Mouse (Mus musculus) midbrain, embryonic 11.5 days (tissue): ENCODE data around the gene Hint2. TPM values are rescaled to one million over a fixed set of nuclear protein-coding genes. Genes with fewer than 3 reads are reported as not detected.

ENCODE experiments used
- ATAC-seq: fragments of 200-750 bp; cut with Nextera tagmentation; 2 replicates; pipeline ENCODE4 v1.8.0; 2017; ENCODE audit warnings: moderate TSS enrichment, moderate library complexity; ENCODE audit not compliant: low FRiP score
- DNase-seq: peaks from one replicate; pipeline ENCODE4 v3.0.0; 2015; ENCODE audit warnings: low spot score; ENCODE audit errors: missing footprints
- H3K27ac ChIP-seq: fragments of 300-500 bp; sonication (generic); 2 replicates; pipeline ENCODE4 v1.5.1; 2014; ENCODE audit warnings: low read depth, low read length
- H3K27me3 ChIP-seq: fragments of 300-500 bp; sonication (generic); 2 replicates; pipeline ENCODE4 v1.6.1; 2014; ENCODE audit warnings: mild to moderate bottlenecking, low read length, moderate library complexity, mixed read lengths; ENCODE audit not compliant: control insufficient read depth, insufficient read depth
- H3K36me3 ChIP-seq: fragments of 300-500 bp; sonication (generic); 2 replicates; pipeline ENCODE4 v1.6.1; 2014; ENCODE audit warnings: mild to moderate bottlenecking, low read length, moderate library complexity, mixed read lengths; ENCODE audit not compliant: control insufficient read depth, insufficient read depth
- H3K4me1 ChIP-seq: fragments of 300-500 bp; sonication (generic); 2 replicates; pipeline ENCODE4 v1.6.1; 2014; ENCODE audit warnings: low read length; ENCODE audit not compliant: control insufficient read depth, insufficient read depth
- H3K4me2 ChIP-seq: fragments of 300-500 bp; sonication (generic); 2 replicates; pipeline ENCODE4 v1.6.1; 2014; ENCODE audit warnings: mild to moderate bottlenecking, moderate library complexity
- H3K4me3 ChIP-seq: fragments of 300-500 bp; sonication (generic); 2 replicates; pipeline ENCODE4 v1.5.1; 2014; ENCODE audit warnings: low read depth, low read length
- H3K9ac ChIP-seq: fragments of 300-500 bp; sonication (generic); 2 replicates; pipeline ENCODE4 v1.6.1; 2014; ENCODE audit warnings: low read length
- H3K9me3 ChIP-seq: fragments of 300-500 bp; sonication (generic); 2 replicates; pipeline ENCODE4 v1.6.1; 2016; ENCODE audit warnings: low read length; ENCODE audit not compliant: control insufficient read depth
- WGBS: fragments of 180-500 bp; shearing (Covaris S2); extraction: QIAGEN DNeasy Blood & Tissue Kit; methylation state at CpG from one replicate; pipeline ENCODE4 v1.1.7; 2014; 5-methylcytosine and 5-hydroxymethylcytosine counted together
- polyA plus RNA-seq: library from polyadenylated mRNA; unstranded; fragments of >200 nt; fragmentation: Nextera tagmentation; extraction: Ambion mirVana; gene quantifications from 2 replicates; pipeline ENCODE4 v1.2.1, GENCODE M21; 2014

Hint2 gene
- polyA plus RNA-seq, result 70.0 and 72.9 TPM in 2 replicates

DNA sequence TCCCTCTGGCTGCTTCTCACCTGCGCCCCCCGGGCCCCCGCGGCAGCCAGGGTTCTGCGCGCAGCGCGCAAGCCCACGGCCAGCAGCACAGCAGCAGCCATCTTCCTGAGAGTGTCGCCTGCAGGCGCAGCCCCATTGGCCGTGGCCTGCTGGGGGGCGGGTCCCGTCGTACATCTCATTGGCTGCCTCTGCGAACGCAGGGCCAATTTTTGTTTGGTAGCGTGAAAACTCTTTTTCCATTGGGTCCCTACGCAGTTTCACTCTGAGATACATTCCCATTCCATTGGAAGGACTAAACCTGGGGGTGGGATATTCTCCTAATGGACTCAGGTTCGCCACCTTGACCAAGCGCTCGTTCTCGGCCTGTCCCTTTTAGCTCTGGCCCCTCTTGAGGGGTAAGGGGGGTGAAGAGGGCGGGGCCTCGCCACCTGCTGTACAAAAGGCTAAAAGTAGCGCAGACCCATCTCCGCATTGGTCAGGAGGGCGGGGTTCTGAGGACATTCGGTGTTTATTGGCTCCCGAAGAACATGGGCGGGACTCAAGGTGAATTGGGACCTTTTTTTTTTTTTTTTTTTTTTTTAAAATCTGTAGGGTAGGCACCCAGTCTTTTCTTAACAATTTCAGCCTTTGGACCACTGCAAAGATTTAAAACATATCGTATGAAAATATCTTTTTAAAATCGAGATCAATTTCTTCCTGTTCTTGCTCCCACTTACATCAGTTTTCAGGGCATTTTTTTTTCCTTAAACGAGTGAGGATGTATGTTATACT lies at the start of gene Hint2:
Hint2 (minus strand) TSS at position 128 of the 771 bp plus-strand sequence.
- 0 out of 2 replicates have a peak, but pooled peaks cover 2% of the 10 kb centered on the region for H3K27me3 ChIP-seq
- peak within 1 kb of the TSS; percentile 65 for H3K4me2 ChIP-seq
- peak; percentile 97 for ATAC-seq
- peaks cover 12% of the 10 kb centered on the region for H3K4me1 ChIP-seq
- H3K9me3 ChIP-seq, result no peaks in the 10 kb centered on the region
- H3K9ac ChIP-seq, result peak within 1 kb of the TSS; percentile 85
- H3K27ac ChIP-seq, result peak within 1 kb of the TSS; percentile 85
- DNase-seq, result peak; percentile 98
- H3K36me3 ChIP-seq, result no peaks in the 10 kb centered on the region
- peak within 1 kb of the TSS; percentile 84 for H3K4me3 ChIP-seq
- WGBS, result 2% methylated on average over 33 of the region's 34 CpGs

DNA sequence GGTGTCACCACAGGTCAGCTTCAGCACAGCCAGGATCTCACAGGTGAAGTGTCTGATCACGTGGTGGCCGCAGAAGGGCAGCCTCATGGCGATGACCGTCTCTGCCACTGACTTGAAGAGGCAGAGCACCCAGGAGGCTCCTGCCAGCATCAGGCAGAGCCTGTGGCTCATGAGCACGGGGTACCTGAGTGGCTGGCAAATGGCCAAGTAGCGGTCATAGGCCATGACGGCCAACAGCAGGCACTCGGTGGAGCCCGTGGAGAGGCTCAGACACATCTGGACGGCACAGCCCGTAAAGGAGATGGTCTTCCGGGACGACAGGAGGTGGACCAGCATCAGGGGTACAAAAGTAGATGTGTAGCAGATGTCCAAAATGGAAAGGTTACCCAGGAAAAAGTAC lies 49.7 kb upstream of the Hint2 start:
- WGBS, result 89% methylated on average over 13 of the region's 13 CpGs
- no peaks in the 10 kb centered on the region for H3K27me3 ChIP-seq
- no peak overlapping the region for H3K9ac ChIP-seq
- no peak for ATAC-seq
- DNase-seq, result peak; percentile 56
- no peaks in the 10 kb centered on the region for H3K4me1 ChIP-seq
- H3K4me3 ChIP-seq, result no peak overlapping the region
- no peaks in the 10 kb centered on the region for H3K36me3 ChIP-seq
- no peaks in the 10 kb centered on the region for H3K9me3 ChIP-seq
- no peak overlapping the region for H3K27ac ChIP-seq
- no peak overlapping the region for H3K4me2 ChIP-seq

DNA sequence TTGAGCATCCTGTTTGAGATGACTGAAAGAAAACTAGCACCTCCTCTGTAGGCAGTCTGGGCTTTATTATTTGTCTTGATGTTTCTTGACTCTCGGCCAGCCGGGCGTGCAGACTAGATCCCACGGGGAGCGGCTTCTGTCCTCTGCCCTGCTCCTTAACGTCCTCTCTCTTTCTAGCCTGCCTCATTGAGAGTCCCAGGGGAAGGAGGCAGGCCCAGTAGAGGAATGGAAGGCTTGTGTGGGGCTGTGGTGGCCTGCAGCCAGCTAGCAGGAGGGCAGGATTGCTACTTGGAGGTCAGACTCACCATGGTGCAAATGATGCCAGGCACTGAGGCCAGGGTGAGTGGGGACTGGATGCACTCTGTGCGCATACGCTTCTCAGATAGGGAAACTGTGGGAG lies 47.6 kb upstream of the Hint2 start:
- DNase-seq, result no peak
- 82% methylated on average over 8 of the region's 8 CpGs for WGBS

GRCm38 (mm10) chr4:43703439-43703838 lies 47.2 kb upstream of the Hint2 start:
- ATAC-seq (no peak), DNase-seq (peak; percentile 60)
- Histone ChIP-seq H3K4me3 (no peak overlapping the region), H3K9ac (no peak overlapping the region), H3K36me3 (no peaks in the 10 kb centered on the region), H3K4me1 (no peaks in the 10 kb centered on the region), H3K27me3 (no peaks in the 10 kb centered on the region), H3K4me2 (no peak overlapping the region), H3K9me3 (no peaks in the 10 kb centered on the region), H3K27ac (no peak overlapping the region)
- 70% methylated on average over 6 of the region's 6 CpGs for WGBS

More for the DNA sequence above, 47.6 kb upstream of the Hint2 start:
- H3K4me2 ChIP-seq, result no peak overlapping the region
- no peak overlapping the region for H3K27ac ChIP-seq
- no peaks in the 10 kb centered on the region for H3K4me1 ChIP-seq
- no peaks in the 10 kb centered on the region for H3K36me3 ChIP-seq
- ATAC-seq, result no peak
- H3K27me3 ChIP-seq, result no peaks in the 10 kb centered on the region
- H3K4me3 ChIP-seq, result no peak overlapping the region
- H3K9ac ChIP-seq, result no peak overlapping the region
- H3K9me3 ChIP-seq, result no peaks in the 10 kb centered on the region

DNA sequence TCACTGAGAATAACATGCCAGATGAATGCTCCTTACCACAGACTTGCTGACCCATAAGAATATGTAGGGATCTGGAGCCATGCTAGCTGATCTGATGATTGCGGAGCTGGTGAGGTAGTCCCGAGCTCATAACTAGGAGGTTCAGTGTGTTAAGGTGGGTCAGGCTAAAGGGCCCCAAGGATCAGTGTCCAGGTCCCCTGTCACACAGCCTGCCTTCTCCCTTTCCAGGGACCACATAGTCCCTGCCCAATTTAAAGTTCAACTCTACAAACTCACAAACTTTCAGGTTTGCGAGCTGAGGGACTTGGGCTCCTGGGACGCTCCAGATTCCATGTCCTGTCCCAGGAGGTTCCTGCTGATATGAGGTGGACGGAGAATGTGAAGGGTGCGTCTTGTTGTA lies 44.4 kb upstream of the Hint2 start, which contains the start of gene Olfr70:
Olfr70 (minus strand) TSS at position 101 of the 400 bp plus-strand sequence.
- H3K4me1 ChIP-seq, result no peaks in the 10 kb centered on the region
- 94% methylated on average over 6 of the region's 6 CpGs for WGBS
- H3K27ac ChIP-seq, result no peak within 1 kb of the TSS
- no peaks in the 10 kb centered on the region for H3K9me3 ChIP-seq
- H3K4me2 ChIP-seq, result no peak within 1 kb of the TSS
- no peaks in the 10 kb centered on the region for H3K27me3 ChIP-seq
- ATAC-seq, result no peak
- DNase-seq, result peak; percentile 4
- H3K36me3 ChIP-seq, result no peaks in the 10 kb centered on the region
- no peak within 1 kb of the TSS for H3K9ac ChIP-seq
- no peak within 1 kb of the TSS for H3K4me3 ChIP-seq

DNA sequence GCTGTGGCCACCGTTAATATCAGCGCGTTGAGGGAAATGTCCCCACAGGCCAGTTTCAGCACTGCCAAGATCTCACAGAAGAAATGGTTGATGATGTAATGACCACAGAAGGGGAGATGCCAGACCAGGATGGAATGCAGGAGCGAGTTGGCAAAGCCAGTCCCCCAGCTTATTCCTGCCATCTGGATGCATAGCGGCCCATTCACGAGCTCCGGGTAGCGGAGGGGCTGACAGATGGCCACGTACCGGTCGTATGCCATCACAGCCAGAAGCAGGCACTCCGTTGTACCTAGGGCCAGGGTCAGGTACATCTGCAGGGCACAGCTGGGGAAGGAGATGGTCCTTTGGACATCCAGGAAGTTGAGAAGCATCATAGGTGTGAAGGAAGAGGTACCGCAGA lies 40.3 kb upstream of the Hint2 start:
- Histone ChIP-seq H3K4me1 (no peaks in the 10 kb centered on the region), H3K4me3 (no peak overlapping the region), H3K9ac (no peak overlapping the region), H3K27me3 (no peaks in the 10 kb centered on the region), H3K36me3 (no peaks in the 10 kb centered on the region), H3K9me3 (no peaks in the 10 kb centered on the region), H3K4me2 (no peak overlapping the region), H3K27ac (no peak overlapping the region)
- DNase-seq (peak; percentile 57), ATAC-seq (no peak)
- WGBS, result 95% methylated on average over 13 of the region's 13 CpGs

DNA sequence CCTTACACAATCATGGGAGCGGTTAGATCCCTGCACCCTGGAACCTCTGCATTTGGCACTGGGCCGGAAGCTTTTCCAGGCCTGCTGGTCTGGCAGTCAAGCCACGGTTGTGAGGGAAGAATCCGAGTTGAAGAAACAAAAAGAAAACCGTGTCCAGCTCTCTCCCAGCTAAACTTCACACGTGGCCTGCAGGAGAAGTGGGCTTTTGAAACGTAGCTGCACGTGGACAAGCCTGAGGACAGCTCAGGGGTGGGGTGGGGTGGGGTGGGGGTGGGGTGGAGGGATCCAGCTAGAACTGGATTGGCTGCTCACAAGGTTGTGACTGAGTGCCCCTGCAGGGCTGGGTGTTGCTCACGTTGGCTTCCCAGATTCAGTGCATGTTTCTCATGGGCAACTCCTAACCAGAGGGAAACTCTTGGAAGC lies 39.0 kb upstream of the Hint2 start:
- H3K4me2 ChIP-seq, result no peak overlapping the region
- H3K4me3 ChIP-seq, result no peak overlapping the region
- 37% methylated on average over 9 of the region's 9 CpGs for WGBS

DNA sequence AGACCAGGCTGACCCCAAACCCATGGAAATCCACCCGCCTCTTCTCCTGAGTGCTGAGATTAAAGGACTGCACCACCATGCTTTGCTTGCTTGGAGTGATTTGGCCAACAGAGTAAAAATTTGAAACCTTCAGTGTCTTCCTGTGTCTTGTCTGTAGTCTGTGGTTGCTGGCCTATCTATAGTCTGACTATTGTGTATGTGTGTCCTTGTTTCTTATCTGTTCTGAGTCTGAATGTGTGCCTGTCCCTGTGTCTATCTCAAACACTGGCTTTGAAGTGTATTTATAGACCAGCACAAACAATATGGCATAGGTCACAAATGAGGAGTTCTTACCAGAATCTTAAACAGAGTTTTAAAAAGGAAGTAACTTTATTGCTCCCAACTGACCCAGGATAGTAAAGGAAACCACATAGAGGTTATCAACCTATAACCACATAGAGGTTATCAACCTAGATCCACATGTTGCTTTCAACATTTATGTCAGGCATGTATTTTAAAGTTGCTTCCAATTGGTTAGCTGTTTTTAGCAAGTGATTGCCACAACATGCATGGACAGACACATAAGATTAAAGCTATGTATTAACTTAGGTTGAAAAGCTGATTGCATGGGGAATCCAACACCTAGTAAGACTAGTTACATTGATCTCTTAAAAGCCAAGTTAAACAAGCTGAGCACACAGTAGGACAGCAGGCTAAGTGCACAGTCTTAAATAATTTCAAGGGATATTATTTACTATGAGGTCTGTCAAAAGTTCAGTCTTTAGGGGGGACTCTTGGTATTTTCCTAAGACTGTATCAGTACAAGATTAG lies 38.4 kb upstream of the Hint2 start:
- Histone ChIP-seq H3K27ac (no peak overlapping the region), H3K9ac (no peak overlapping the region), H3K4me1 (no peaks in the 10 kb centered on the region), H3K36me3 (peaks cover 2% of the 10 kb centered on the region; the same call in 1 of the 2 replicates), H3K4me2 (no peak overlapping the region), H3K9me3 (no peaks in the 10 kb centered on the region), H3K27me3 (no peaks in the 10 kb centered on the region), H3K4me3 (no peak overlapping the region)
- DNase-seq (peak; percentile 51), ATAC-seq (no peak)
- WGBS, result 86% methylated on average over 1 of the region's 1 CpGs

More for the DNA sequence above, 39.0 kb upstream of the Hint2 start:
- Histone ChIP-seq H3K9me3 (no peaks in the 10 kb centered on the region), H3K36me3 (no peaks in the 10 kb centered on the region), H3K27ac (no peak overlapping the region), H3K9ac (no peak overlapping the region), H3K4me1 (no peaks in the 10 kb centered on the region), H3K27me3 (no peaks in the 10 kb centered on the region)
- no peak for ATAC-seq
- peak; percentile 75 for DNase-seq

DNA sequence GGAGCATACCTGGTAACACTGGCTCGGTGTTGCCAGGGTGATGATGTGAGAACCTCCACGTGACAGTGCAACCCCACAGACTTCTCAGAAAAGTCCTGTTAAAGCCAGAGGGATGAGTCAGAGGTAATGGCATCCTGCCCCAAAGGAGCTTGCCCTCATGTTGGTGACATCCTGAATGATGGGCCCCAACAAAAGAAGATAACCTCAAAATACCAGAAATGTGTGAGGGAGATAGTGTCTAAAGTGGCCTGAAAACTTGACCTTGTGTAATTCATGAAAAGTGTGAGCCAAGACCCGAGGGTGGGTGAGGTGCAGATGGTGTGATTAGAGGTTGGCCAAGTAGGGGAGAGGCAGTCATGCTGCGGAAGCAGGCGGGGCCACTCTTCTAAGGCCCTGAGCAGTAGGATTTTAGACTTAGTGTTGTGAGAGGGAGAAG lies 37.6 kb upstream of the Hint2 start:
- Histone ChIP-seq H3K27ac (no peak overlapping the region), H3K4me1 (no peaks in the 10 kb centered on the region), H3K9me3 (no peaks in the 10 kb centered on the region), H3K4me2 (no peak overlapping the region), H3K36me3 (peaks cover 2% of the 10 kb centered on the region; the same call in 1 of the 2 replicates), H3K27me3 (no peaks in the 10 kb centered on the region), H3K9ac (no peak overlapping the region), H3K4me3 (no peak overlapping the region)
- peak; percentile 81 for DNase-seq
- WGBS, result 73% methylated on average over 5 of the region's 5 CpGs
- no peak for ATAC-seq
